Mouse (Mus musculus): ENCODE data around the gene Rbbp5.

- TF ChIP-seq CTCF (IDR thresholded peaks at IDR 0.05; ENCODE audit: low read depth) (no peak), EP300 (optimal IDR thresholded peaks at IDR 0.05) (no peak)
Measured at GRCm38 (mm10) chr1:132511521-132511920, 34.4 kb downstream of the Rbbp5 start.
